Mouse (Mus musculus) midbrain, postnatal 0 days (tissue): Measurements from ENCODE around the gene Slc15a4. TPM values are rescaled to one million over a fixed set of nuclear protein-coding genes. Genes with fewer than 3 reads are reported as not detected.

Source experiments
- ATAC-seq: fragments of 200-750 bp; cut with Nextera tagmentation; 2 replicates; pipeline ENCODE4 v1.8.0; 2017; ENCODE audit warnings: moderate number of reproducible peaks, mild to moderate bottlenecking, moderate TSS enrichment, moderate library complexity; ENCODE audit not compliant: low FRiP score
- DNase-seq: peaks from one replicate; pipeline ENCODE4 v3.0.0-alpha.2; 2015; ENCODE audit warnings: low spot score
- H3K27ac ChIP-seq: fragments of 300-500 bp; sonication (generic); 2 replicates; pipeline ENCODE4 v1.5.1; 2014; ENCODE audit warnings: low read depth, mild to moderate bottlenecking, low read length, mixed read lengths
- H3K27me3 ChIP-seq: fragments of 300-500 bp; sonication (generic); 2 replicates; pipeline ENCODE4 v1.6.1; 2014; ENCODE audit warnings: low read length, control low read depth, mixed read lengths; ENCODE audit not compliant: insufficient read depth
- H3K36me3 ChIP-seq: fragments of 300-500 bp; sonication (generic); 2 replicates; pipeline ENCODE4 v1.6.1; 2014; ENCODE audit warnings: low read length, control low read depth, mixed read lengths; ENCODE audit not compliant: insufficient read depth
- H3K4me1 ChIP-seq: fragments of 300-500 bp; sonication (generic); 2 replicates; pipeline ENCODE4 v1.6.1; 2014; ENCODE audit warnings: mild to moderate bottlenecking, control low read depth, antibody characterized with exemption, low read length, mixed read lengths; ENCODE audit not compliant: insufficient read depth
- H3K4me2 ChIP-seq: fragments of 300-500 bp; sonication (generic); 2 replicates; pipeline ENCODE4 v1.6.1; 2014; ENCODE audit warnings: low read depth, mild to moderate bottlenecking, low read length, mixed read lengths; ENCODE audit not compliant: poor library complexity, severe bottlenecking
- H3K4me3 ChIP-seq: fragments of 300-500 bp; sonication (generic); 2 replicates; pipeline ENCODE4 v1.5.1; 2014; ENCODE audit warnings: low read depth, mild to moderate bottlenecking, low read length, moderate library complexity
- H3K9ac ChIP-seq: fragments of 300-500 bp; sonication (generic); replicated peaks from 2 replicates; pipeline ENCODE4 v1.6.1; 2014; ENCODE audit warnings: mild to moderate bottlenecking, low read length, moderate library complexity, mixed read lengths; ENCODE audit not compliant: poor library complexity, severe bottlenecking
- H3K9me3 ChIP-seq: fragments of 300-500 bp; sonication (generic); 2 replicates; pipeline ENCODE4 v1.6.1; 2016; ENCODE audit warnings: low read length, control low read depth
- CTCF ChIP-seq: IDR thresholded peaks from 2 replicates; pipeline ENCODE4 v1.5.1; 2016; ENCODE audit warnings: antibody characterized with exemption, mild to moderate bottlenecking
- WGBS: fragments of 180-500 bp; shearing (Covaris S2); extraction: QIAGEN DNeasy Blood & Tissue Kit; methylation state at CpG from one replicate; pipeline ENCODE4 v1.1.7; 2014; 5-methylcytosine and 5-hydroxymethylcytosine counted together
- polyA plus RNA-seq: library from polyadenylated mRNA; unstranded; fragments of >200 nt; fragmentation: Nextera tagmentation; extraction: Ambion mirVana; gene quantifications from 2 replicates; pipeline ENCODE4 v1.2.1, GENCODE M21; 2015
- total RNA-seq: library from RNA; depleted of rRNA; stranded (reverse); fragments of >200 nt; gene quantifications from 2 replicates; pipeline ENCODE4 v1.2.3, GENCODE M21; 2014

The Slc15a4 gene
- total and polyA plus RNA-seq, 2 experiments from 2014 or later, result 17.7 to 34.4 TPM

GRCm38 (mm10) chr5:127659312-127659711, 26.6 kb upstream of the Slc15a4 start:
- no peak overlapping the region for H3K4me3 ChIP-seq
- 81% methylated on average over 3 of the region's 3 CpGs for WGBS
- H3K4me2 ChIP-seq, result no peak overlapping the region
- no peak overlapping the region for H3K9ac ChIP-seq
- TF ChIP-seq CTCF, result peak; percentile 41
- H3K4me1 ChIP-seq, result no peaks in the 10 kb centered on the region
- no peaks in the 10 kb centered on the region for H3K9me3 ChIP-seq
- H3K27ac ChIP-seq, result no peak overlapping the region
- no peaks in the 10 kb centered on the region; the same call in 1 of the 2 replicates for H3K36me3 ChIP-seq
- DNase-seq (no peak), ATAC-seq (no peak)
- H3K27me3 ChIP-seq, result no peaks in the 10 kb centered on the region

- H3K27ac ChIP-seq, result no peak overlapping the region
- no peak for DNase-seq
- H3K36me3 ChIP-seq, result no peaks in the 10 kb centered on the region
- no peak overlapping the region for H3K4me3 ChIP-seq
- no peaks in the 10 kb centered on the region for H3K9me3 ChIP-seq
- no peaks in the 10 kb centered on the region for H3K27me3 ChIP-seq
- H3K9ac ChIP-seq, result no peak overlapping the region
- WGBS, result 89% methylated on average over 2 of the region's 2 CpGs
- peak; percentile 22; the same call in 1 of the 2 replicates for TF ChIP-seq CTCF
- no peak for ATAC-seq
- H3K4me1 ChIP-seq, result no peaks in the 10 kb centered on the region
- H3K4me2 ChIP-seq, result no peak overlapping the region
Observed at GRCm38 (mm10) chr5:127658257-127658656, 25.6 kb upstream of the Slc15a4 start.

- ATAC-seq (no peak), DNase-seq (no peak)
- peak; percentile 52 for TF ChIP-seq CTCF
- Histone ChIP-seq H3K27ac (no peak overlapping the region), H3K4me2 (no peak overlapping the region), H3K9me3 (no peaks in the 10 kb centered on the region), H3K27me3 (no peaks in the 10 kb centered on the region), H3K4me3 (no peak overlapping the region), H3K9ac (no peak overlapping the region), H3K4me1 (no peaks in the 10 kb centered on the region), H3K36me3 (peaks cover 11% of the 10 kb centered on the region; the same call in 1 of the 2 replicates)
Observed at GRCm38 (mm10) chr5:127649077-127649476, 16.4 kb upstream of the Slc15a4 start.

- WGBS, result 80% methylated on average over 6 of the region's 6 CpGs
Observed at GRCm38 (mm10) chr5:127648046-127648445, 15.3 kb upstream of the Slc15a4 start.

GRCm38 (mm10) chr5:127641185-127641958, 8.7 kb upstream of the Slc15a4 start:
- Histone ChIP-seq H3K4me2 (no peak overlapping the region), H3K36me3 (0 out of 2 replicates have a peak, but pooled peaks cover 4% of the 10 kb centered on the region), H3K9ac (no peak overlapping the region), H3K27me3 (no peaks in the 10 kb centered on the region), H3K27ac (no peak overlapping the region), H3K9me3 (no peaks in the 10 kb centered on the region), H3K4me3 (no peak overlapping the region), H3K4me1 (no peaks in the 10 kb centered on the region)
- WGBS, result 91% methylated on average over 15 of the region's 15 CpGs
- ATAC-seq (no peak), DNase-seq (no peak)
- TF ChIP-seq CTCF, result no peak

More at GRCm38 (mm10) chr5:127648046-127648445, 15.3 kb upstream of the Slc15a4 start:
- peak; percentile 67 for TF ChIP-seq CTCF
- Histone ChIP-seq H3K4me1 (no peaks in the 10 kb centered on the region), H3K27ac (no peak overlapping the region), H3K4me3 (no peak overlapping the region), H3K36me3 (peaks cover 11% of the 10 kb centered on the region; the same call in 1 of the 2 replicates), H3K9ac (no peak overlapping the region), H3K4me2 (no peak overlapping the region), H3K27me3 (no peaks in the 10 kb centered on the region), H3K9me3 (no peaks in the 10 kb centered on the region)
- DNase-seq (no peak), ATAC-seq (no peak)

GRCm38 (mm10) chr5:127640359-127640758, 7.7 kb upstream of the Slc15a4 start:
- 91% methylated on average over 3 of the region's 3 CpGs for WGBS
- Histone ChIP-seq H3K36me3 (0 out of 2 replicates have a peak, but pooled peaks cover 4% of the 10 kb centered on the region), H3K4me2 (no peak overlapping the region), H3K27ac (no peak overlapping the region), H3K27me3 (no peaks in the 10 kb centered on the region), H3K9me3 (no peaks in the 10 kb centered on the region), H3K4me3 (no peak overlapping the region), H3K9ac (no peak overlapping the region), H3K4me1 (no peaks in the 10 kb centered on the region)
- peak; percentile 46 for TF ChIP-seq CTCF
- no peak for DNase-seq
- ATAC-seq, result no peak
